Mouse (Mus musculus): ENCODE measurements around the gene Ccr1. TPM values are rescaled to one million over a fixed set of nuclear protein-coding genes. Genes with fewer than 3 reads are reported as not detected.
A peak's percentile ranks its signal among the peaks of the same experiment; 100 is the strongest.
"Not testable (repeated sequence)": the region's sequence is repeated elsewhere in the genome, so short reads cannot be mapped to it uniquely, and the experiment has no call there.

Gene Ccr1
- total and polyA plus RNA-seq, 2 experiments from 2014 or later, result 1.3 to 1.9 TPM

DNA sequence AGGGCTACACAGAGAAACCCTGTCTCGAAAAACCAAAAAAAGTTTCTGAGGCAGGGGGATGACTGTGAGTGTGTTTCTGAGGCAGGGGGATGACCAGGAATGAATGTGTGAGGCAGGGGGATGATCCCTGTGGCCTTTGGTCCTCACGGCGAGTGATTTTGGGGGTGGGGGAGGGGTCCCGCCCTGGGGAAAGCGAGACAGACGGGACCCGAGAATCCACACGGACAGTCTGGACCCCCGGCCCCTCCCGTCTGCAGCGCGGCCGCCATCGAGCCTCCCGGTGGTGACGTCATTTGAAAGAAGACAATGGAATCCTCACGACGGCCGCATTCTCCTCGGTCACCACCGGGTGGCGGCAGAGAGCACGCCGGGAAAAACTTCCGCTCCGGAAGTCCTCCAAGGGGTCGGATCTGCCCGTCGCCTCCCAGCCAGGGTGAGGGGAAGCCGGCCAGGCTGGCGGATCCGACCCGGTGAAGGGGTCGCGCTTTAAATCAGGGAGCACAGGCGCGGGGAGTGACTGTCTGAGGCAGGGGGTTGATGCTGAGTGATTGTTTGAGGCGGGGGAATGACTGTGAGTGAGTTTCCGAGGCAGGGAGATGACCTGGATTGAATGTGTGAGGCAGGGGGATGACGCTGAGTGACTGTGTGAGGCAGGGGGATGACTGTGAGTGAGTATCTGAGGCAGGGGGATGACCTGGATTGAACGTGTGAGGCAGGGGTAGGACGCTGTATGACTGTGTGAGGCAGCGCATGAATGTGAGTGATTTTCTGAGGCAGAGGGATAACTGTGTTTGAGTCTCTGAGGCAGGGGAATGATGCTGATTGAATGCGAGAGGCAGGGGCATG lies 43.2 kb downstream of the Ccr1 start:
- H3K36me3 ChIP-seq (replicated peaks; ENCODE audit: control insufficient read depth, insufficient read depth, low read length), result no peaks in the 10 kb centered on the region
- H3K4me1 ChIP-seq (ENCODE audit: control insufficient read depth, insufficient read depth), result no peaks in the 10 kb centered on the region; the same call in 1 of the 2 replicates
- H3K4me2 ChIP-seq (ENCODE audit: low read depth, low read length), result peak overlapping the region; percentile 61
- ATAC-seq (ENCODE audit: insufficient read depth, low read depth), result peak; percentile 78
- H3K9me3 ChIP-seq (replicated peaks; ENCODE audit: control insufficient read depth, low read length), result no peaks in the 10 kb centered on the region
- TF ChIP-seq EP300 (IDR thresholded peaks at IDR 0.05; ENCODE audit: low read depth), result peak; percentile 46; the same call in 1 of the 2 replicates
- TF ChIP-seq CTCF (IDR thresholded peaks at IDR 0.05; ENCODE audit: low read depth), result peak; percentile 68
- H3K4me3 ChIP-seq (ENCODE audit: low read depth, low read length), result peak overlapping the region; percentile 51
- H3K9ac ChIP-seq (replicated peaks; ENCODE audit: low read depth, low read length), result peak overlapping the region; percentile 50
- 2% methylated on average over 43 of the region's 44 CpGs for WGBS
- H3K27ac ChIP-seq (ENCODE audit: low read depth), result peak overlapping the region; percentile 89
- no peak for DNase-seq (ENCODE audit: low spot score)
- H3K27me3 ChIP-seq (ENCODE audit: control insufficient read depth, insufficient read depth, low read length), result no peaks in the 10 kb centered on the region

DNA sequence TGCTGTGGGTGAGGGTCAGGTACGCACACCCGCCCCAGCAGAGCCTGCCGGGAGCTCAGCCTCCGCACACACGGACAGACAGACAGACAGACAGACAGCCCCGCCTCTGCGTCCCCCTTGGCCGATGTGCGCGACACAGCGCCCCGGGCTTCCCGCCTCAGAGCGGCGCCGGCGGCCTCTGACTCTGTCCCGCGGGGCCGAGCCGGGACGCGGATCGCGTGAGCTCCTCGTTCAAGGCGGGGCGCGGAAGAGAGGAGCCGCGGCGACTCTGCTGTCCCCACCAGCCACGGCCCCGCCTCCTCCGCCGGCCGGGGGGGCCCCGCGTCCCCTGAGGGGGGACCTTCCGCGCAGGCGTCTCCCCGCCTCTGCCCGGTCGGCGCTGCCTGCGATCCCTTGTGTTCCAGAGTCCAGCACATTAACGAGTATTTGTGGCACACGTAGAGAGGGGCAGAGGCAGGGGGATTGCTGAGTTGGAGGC lies 43.9 kb downstream of the Ccr1 start:
- Histone ChIP-seq H3K4me3 (ENCODE audit: low read depth, low read length) (peak overlapping the region; percentile 51), H3K27ac (ENCODE audit: low read depth) (peak overlapping the region; percentile 89), H3K27me3 (ENCODE audit: control insufficient read depth, insufficient read depth, low read length) (no peaks in the 10 kb centered on the region), H3K4me1 (ENCODE audit: control insufficient read depth, insufficient read depth) (no peaks in the 10 kb centered on the region; the same call in 1 of the 2 replicates), H3K9ac (replicated peaks; ENCODE audit: low read depth, low read length) (peak overlapping the region; percentile 50), H3K4me2 (ENCODE audit: low read depth, low read length) (peak overlapping the region; percentile 61), H3K36me3 (replicated peaks; ENCODE audit: control insufficient read depth, insufficient read depth, low read length) (no peaks in the 10 kb centered on the region), H3K9me3 (replicated peaks; ENCODE audit: control insufficient read depth, low read length) (no peaks in the 10 kb centered on the region)
- WGBS, result under 1% methylated on average over 41 of the region's 49 CpGs
- TF ChIP-seq CTCF (IDR thresholded peaks at IDR 0.05; ENCODE audit: low read depth), result no peak
- no peak for TF ChIP-seq EP300 (IDR thresholded peaks at IDR 0.05; ENCODE audit: low read depth)
- ATAC-seq (ENCODE audit: insufficient read depth, low read depth) (peak; percentile 90), DNase-seq (ENCODE audit: low spot score) (peak; percentile 91)

DNA sequence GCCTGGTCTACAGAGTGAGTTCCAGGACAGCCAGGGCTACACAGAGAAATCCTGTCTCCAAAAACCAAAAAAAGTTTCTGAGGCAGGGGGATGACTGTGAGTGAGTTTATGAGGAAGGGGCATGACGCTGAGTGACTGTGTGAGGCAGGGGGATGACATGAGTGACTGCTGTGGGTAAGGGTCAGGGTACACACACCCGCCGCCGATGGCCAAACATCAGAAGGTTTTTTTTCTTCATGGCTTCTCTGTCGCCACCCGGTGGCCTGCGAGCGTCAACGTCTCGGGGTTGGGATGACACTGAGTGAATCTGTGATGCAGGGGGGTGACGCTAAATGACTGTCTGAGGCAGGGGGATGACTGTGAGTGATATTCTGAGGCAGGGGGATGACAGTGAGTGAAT lies 44.5 kb downstream of the Ccr1 start:
- peak; percentile 53 for TF ChIP-seq CTCF (IDR thresholded peaks at IDR 0.05; ENCODE audit: low read depth)
- 0 out of 2 replicates have a peak, but pooled peaks have one; percentile 1 for TF ChIP-seq EP300 (IDR thresholded peaks at IDR 0.05; ENCODE audit: low read depth)

DNA sequence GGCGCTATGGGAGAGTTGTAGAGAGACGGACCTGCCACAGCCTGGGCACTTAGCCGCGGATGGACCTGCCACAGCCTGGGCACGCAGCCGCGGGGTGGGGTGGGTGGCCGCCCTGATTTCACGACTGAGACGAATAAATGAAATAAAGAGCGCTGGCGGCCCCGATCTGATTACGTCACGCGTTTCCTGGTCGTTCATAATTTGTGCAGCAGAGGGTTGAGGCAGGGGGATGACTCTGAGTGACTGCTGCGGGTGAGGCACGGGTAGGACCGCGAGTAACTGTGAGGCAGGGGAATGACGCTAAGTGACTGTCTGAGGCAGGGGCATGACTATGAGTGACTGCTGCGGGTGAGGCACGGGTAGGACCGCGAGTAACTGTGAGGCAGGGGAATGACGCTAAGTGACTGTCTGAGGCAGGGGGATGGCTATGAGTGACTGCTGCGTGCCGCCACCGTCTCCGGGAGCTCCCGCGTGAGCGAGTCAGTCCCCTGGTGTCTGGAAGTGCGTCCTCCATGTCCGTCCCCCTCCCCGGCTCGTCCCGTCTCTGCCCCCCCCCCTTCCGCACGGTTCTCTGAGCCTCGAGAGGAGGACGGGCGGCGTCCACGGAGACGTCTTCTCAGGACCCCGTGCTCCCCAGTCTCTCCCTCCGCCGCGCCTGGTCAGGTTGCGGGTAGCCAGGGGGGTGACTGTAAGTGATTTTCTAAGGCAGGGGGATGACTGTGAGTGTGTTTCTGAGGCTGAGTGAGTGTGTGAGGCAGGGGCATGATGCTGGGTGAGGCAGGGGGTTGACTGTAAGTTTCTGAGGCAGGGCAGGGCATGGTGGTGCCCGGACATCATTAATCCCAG lies 45.1 kb downstream of the Ccr1 start:
- under 1% methylated on average over 47 of the region's 53 CpGs for WGBS
- Histone ChIP-seq H3K4me2 (ENCODE audit: low read depth, low read length) (peak overlapping the region; percentile 61), H3K4me1 (ENCODE audit: control insufficient read depth, insufficient read depth) (no peaks in the 10 kb centered on the region; the same call in 1 of the 2 replicates), H3K36me3 (replicated peaks; ENCODE audit: control insufficient read depth, insufficient read depth, low read length) (no peaks in the 10 kb centered on the region), H3K27me3 (ENCODE audit: control insufficient read depth, insufficient read depth, low read length) (no peaks in the 10 kb centered on the region), H3K4me3 (ENCODE audit: low read depth, low read length) (peak overlapping the region; percentile 51), H3K9me3 (replicated peaks; ENCODE audit: control insufficient read depth, low read length) (no peaks in the 10 kb centered on the region), H3K27ac (ENCODE audit: low read depth) (peak overlapping the region; percentile 89), H3K9ac (replicated peaks; ENCODE audit: low read depth, low read length) (peak overlapping the region; percentile 16)
- no peak for DNase-seq (ENCODE audit: low spot score)
- TF ChIP-seq EP300 (IDR thresholded peaks at IDR 0.05; ENCODE audit: low read depth), result no peak
- no peak for TF ChIP-seq CTCF (IDR thresholded peaks at IDR 0.05; ENCODE audit: low read depth)
- no peak for ATAC-seq (ENCODE audit: insufficient read depth, low read depth)

More for the DNA sequence above, 44.5 kb downstream of the Ccr1 start:
- peak overlapping the region; percentile 89 for H3K27ac ChIP-seq (ENCODE audit: low read depth)
- DNase-seq (ENCODE audit: low spot score), result peak; percentile 80
- peak overlapping the region; percentile 51 for H3K4me3 ChIP-seq (ENCODE audit: low read depth, low read length)
- not testable (repeated sequence) for H3K9me3 ChIP-seq (replicated peaks; ENCODE audit: control insufficient read depth, low read length); H3K36me3 ChIP-seq (replicated peaks; ENCODE audit: control insufficient read depth, insufficient read depth, low read length); H3K4me1 ChIP-seq (ENCODE audit: control insufficient read depth, insufficient read depth); H3K27me3 ChIP-seq (ENCODE audit: control insufficient read depth, insufficient read depth, low read length)
- peak overlapping the region; percentile 61 for H3K4me2 ChIP-seq (ENCODE audit: low read depth, low read length)
- peak; percentile 47 for ATAC-seq (ENCODE audit: insufficient read depth, low read depth)
- H3K9ac ChIP-seq (replicated peaks; ENCODE audit: low read depth, low read length), result peak overlapping the region; percentile 50; the same call in 1 of the 2 replicates
- WGBS, result 0% methylated on average over 11 of the region's 11 CpGs

Other genes starting within 250 kb of the Ccr1 start
- not detected in 2 replicates for gene Cxcr6, start 162.2 kb downstream of the Ccr1 start, total RNA-seq (2014; rRNA removed; ENCODE audit: low replicate concordance)
- gene Cxcr6, start 162.2 kb downstream of the Ccr1 start, polyA plus RNA-seq (2015; fragmentation: Nextera tagmentation; extraction: Ambion mirVana), result 0.14 and 0.30 TPM in 2 replicates
- 62.5 and 82.7 TPM in 2 replicates for gene Fyco1, start 116.8 kb downstream of the Ccr1 start, total RNA-seq (2014; rRNA removed; ENCODE audit: low replicate concordance)
- 35.3 and 40.9 TPM in 2 replicates for gene Fyco1, start 116.8 kb downstream of the Ccr1 start, polyA plus RNA-seq (2015; fragmentation: Nextera tagmentation; extraction: Ambion mirVana)
- gene Xcr1, start 106.7 kb downstream of the Ccr1 start, total RNA-seq (2014; rRNA removed; ENCODE audit: low replicate concordance), result not detected in 2 replicates
- 0.11 and 0.12 TPM in 2 replicates for gene Xcr1, start 106.7 kb downstream of the Ccr1 start, polyA plus RNA-seq (2015; fragmentation: Nextera tagmentation; extraction: Ambion mirVana)
- gene Ccr1l1, start 9.7 kb upstream of the Ccr1 start, total RNA-seq (2014; rRNA removed; ENCODE audit: low replicate concordance), result not detected in 2 replicates
- not detected in 2 replicates for gene Ccr1l1, start 9.7 kb upstream of the Ccr1 start, polyA plus RNA-seq (2015; fragmentation: Nextera tagmentation; extraction: Ambion mirVana)
- not detected in 2 replicates for gene Ccr3, start 53.3 kb upstream of the Ccr1 start, total RNA-seq (2014; rRNA removed; ENCODE audit: low replicate concordance)
- gene Ccr3, start 53.3 kb upstream of the Ccr1 start, polyA plus RNA-seq (2015; fragmentation: Nextera tagmentation; extraction: Ambion mirVana), result 0.03 TPM in 1 of 2 replicates, not detected in the other
- 5.0 TPM in 1 of 2 replicates, not detected in the other for gene Ccr2, start 133.3 kb upstream of the Ccr1 start, total RNA-seq (2014; rRNA removed; ENCODE audit: low replicate concordance)
- gene Ccr2, start 133.3 kb upstream of the Ccr1 start, polyA plus RNA-seq (2015; fragmentation: Nextera tagmentation; extraction: Ambion mirVana), result 0.71 and 0.89 TPM in 2 replicates
- gene Ccr5, start 152.9 kb upstream of the Ccr1 start, total RNA-seq (2014; rRNA removed; ENCODE audit: low replicate concordance), result 0.31 TPM in 1 of 2 replicates, not detected in the other
- gene Ccr5, start 152.9 kb upstream of the Ccr1 start, polyA plus RNA-seq (2015; fragmentation: Nextera tagmentation; extraction: Ambion mirVana), result 0.70 and 0.89 TPM in 2 replicates

Data from heart, postnatal 0 days (tissue).